Mouse (Mus musculus) liver, embryonic 16.5 days (tissue): ENCODE data around the gene Uqcrc2. TPM values are rescaled to one million over a fixed set of nuclear protein-coding genes. Genes with fewer than 3 reads are reported as not detected.

ENCODE experiments used
- ATAC-seq: fragments of 200-750 bp; cut with Nextera tagmentation; 2 replicates; pipeline ENCODE4 v1.8.0; 2017; ENCODE audit warnings: low read depth, mild to moderate bottlenecking, moderate number of reproducible peaks, moderate library complexity
- H3K27ac ChIP-seq: fragments of 300-500 bp; sonication (generic); 2 replicates; pipeline ENCODE4 v1.5.1; 2014; ENCODE audit warnings: mild to moderate bottlenecking, low read length
- H3K27me3 ChIP-seq: fragments of 300-500 bp; sonication (generic); 2 replicates; pipeline ENCODE4 v1.6.1; 2014; ENCODE audit warnings: low read depth, low read length, mixed read lengths; ENCODE audit not compliant: control insufficient read depth, insufficient read depth
- H3K36me3 ChIP-seq: fragments of 300-500 bp; sonication (generic); 2 replicates; pipeline ENCODE4 v1.6.1; 2014; ENCODE audit warnings: mild to moderate bottlenecking; ENCODE audit not compliant: control insufficient read depth, insufficient read depth
- H3K4me1 ChIP-seq: fragments of 300-500 bp; sonication (generic); 2 replicates; pipeline ENCODE4 v1.6.1; 2014; ENCODE audit warnings: low read depth, low read length, mixed read lengths; ENCODE audit not compliant: control insufficient read depth
- H3K4me2 ChIP-seq: fragments of 300-500 bp; sonication (generic); 2 replicates; pipeline ENCODE4 v1.6.1; 2014; ENCODE audit warnings: low read depth, low read length, mixed read lengths
- H3K4me3 ChIP-seq: fragments of 300-500 bp; sonication (generic); 2 replicates; pipeline ENCODE4 v1.5.1; 2014; ENCODE audit warnings: low read depth, mild to moderate bottlenecking, low read length
- H3K9ac ChIP-seq: fragments of 300-500 bp; sonication (generic); 2 replicates; pipeline ENCODE4 v1.6.1; 2014; ENCODE audit warnings: low read depth, low read length
- H3K9me3 ChIP-seq: fragments of 300-500 bp; sonication (generic); replicated peaks from 2 replicates; pipeline ENCODE4 v1.6.1; 2016; ENCODE audit warnings: low read length; ENCODE audit not compliant: control insufficient read depth
- WGBS: fragments of 180-500 bp; shearing (Covaris S2); extraction: QIAGEN DNeasy Blood & Tissue Kit; methylation state at CpG from one replicate; pipeline ENCODE4 v1.1.7; 2014; ENCODE audit not compliant: insufficient replicate concordance; 5-methylcytosine and 5-hydroxymethylcytosine counted together
- polyA plus RNA-seq: library from polyadenylated mRNA; unstranded; fragments of >200 nt; fragmentation: Nextera tagmentation; extraction: Ambion mirVana; gene quantifications from 2 replicates; pipeline ENCODE4 v1.2.1, GENCODE M21; 2015

Uqcrc2 gene
- polyA plus RNA-seq, 1 experiment from 2014 or later: 119 TPM

GRCm38 (mm10) chr7:120679023-120679422, 44.0 kb downstream of the Uqcrc2 start:
- 0 out of 2 replicates have a peak overlapping the region, but pooled peaks have one; percentile 13 for H3K9ac ChIP-seq
- no peaks in the 10 kb centered on the region for H3K36me3 ChIP-seq
- WGBS: 15% methylated on average over 8 of the region's 8 CpGs
- no peak overlapping the region for H3K27ac ChIP-seq
- H3K4me1 ChIP-seq: peaks cover 48% of the 10 kb centered on the region
- H3K4me2 ChIP-seq: peak overlapping the region; percentile 91
- H3K9me3 ChIP-seq: no peaks in the 10 kb centered on the region
- peak overlapping the region; percentile 88 for H3K4me3 ChIP-seq
- no peaks in the 10 kb centered on the region for H3K27me3 ChIP-seq
- ATAC-seq: no peak

GRCm38 (mm10) chr7:120682002-120682401, 47.0 kb downstream of the Uqcrc2 start:
- Histone ChIP-seq H3K36me3 (no peaks in the 10 kb centered on the region), H3K9ac (no peak overlapping the region), H3K4me2 (no peak overlapping the region), H3K9me3 (no peaks in the 10 kb centered on the region), H3K4me1 (peaks cover 42% of the 10 kb centered on the region), H3K27ac (no peak overlapping the region), H3K4me3 (no peak overlapping the region), H3K27me3 (no peaks in the 10 kb centered on the region)
- 29% methylated on average over 4 of the region's 4 CpGs for WGBS
- no peak for ATAC-seq

- H3K27ac ChIP-seq: no peak overlapping the region
- 64% methylated on average over 2 of the region's 2 CpGs for WGBS
- H3K9ac ChIP-seq: no peak overlapping the region
- no peaks in the 10 kb centered on the region for H3K36me3 ChIP-seq
- no peaks in the 10 kb centered on the region for H3K9me3 ChIP-seq
- H3K4me1 ChIP-seq: peaks cover 26% of the 10 kb centered on the region
- ATAC-seq: no peak
- H3K4me2 ChIP-seq: no peak overlapping the region
- no peak overlapping the region for H3K4me3 ChIP-seq
- no peaks in the 10 kb centered on the region for H3K27me3 ChIP-seq
Measured at GRCm38 (mm10) chr7:120684731-120685161, 49.8 kb downstream of the Uqcrc2 start.

- WGBS: 75% methylated on average over 6 of the region's 6 CpGs
- Histone ChIP-seq H3K9me3 (no peaks in the 10 kb centered on the region), H3K4me2 (no peak overlapping the region), H3K27ac (no peak overlapping the region), H3K27me3 (no peaks in the 10 kb centered on the region), H3K9ac (no peak overlapping the region), H3K36me3 (no peaks in the 10 kb centered on the region), H3K4me3 (no peak overlapping the region), H3K4me1 (peaks cover 24% of the 10 kb centered on the region)
- ATAC-seq: no peak
Measured at GRCm38 (mm10) chr7:120685227-120685626, 50.3 kb downstream of the Uqcrc2 start.

GRCm38 (mm10) chr7:120690634-120691033, 55.7 kb downstream of the Uqcrc2 start:
- no peak for ATAC-seq
- H3K36me3 ChIP-seq: no peaks in the 10 kb centered on the region
- 68% methylated on average over 4 of the region's 4 CpGs for whole genome bisulfite sequencing

GRCm38 (mm10) chr7:120693831-120694375, 58.9 kb downstream of the Uqcrc2 start:
- WGBS: 87% methylated on average over 5 of the region's 5 CpGs
- Histone ChIP-seq H3K9ac (no peak overlapping the region), H3K27ac (no peak overlapping the region), H3K36me3 (no peaks in the 10 kb centered on the region), H3K27me3 (no peaks in the 10 kb centered on the region), H3K4me3 (no peak overlapping the region), H3K9me3 (no peaks in the 10 kb centered on the region), H3K4me1 (peaks cover 8% of the 10 kb centered on the region), H3K4me2 (no peak overlapping the region)
- ATAC-seq: no peak

More at GRCm38 (mm10) chr7:120690634-120691033, 55.7 kb downstream of the Uqcrc2 start:
- Histone ChIP-seq H3K9ac (no peak overlapping the region), H3K4me3 (no peak overlapping the region), H3K27me3 (no peaks in the 10 kb centered on the region), H3K9me3 (no peaks in the 10 kb centered on the region), H3K27ac (no peak overlapping the region), H3K4me1 (peaks cover 4% of the 10 kb centered on the region; the same call in 1 of the 2 replicates), H3K4me2 (no peak overlapping the region)

- Histone ChIP-seq H3K4me3 (no peak overlapping the region), H3K4me1 (peaks cover 8% of the 10 kb centered on the region), H3K9ac (no peak overlapping the region), H3K4me2 (no peak overlapping the region), H3K9me3 (no peaks in the 10 kb centered on the region), H3K36me3 (no peaks in the 10 kb centered on the region), H3K27ac (no peak overlapping the region), H3K27me3 (no peaks in the 10 kb centered on the region)
- WGBS: 61% methylated on average over 6 of the region's 6 CpGs
- ATAC-seq: no peak
Measured at GRCm38 (mm10) chr7:120695196-120695595, 60.2 kb downstream of the Uqcrc2 start.

GRCm38 (mm10) chr7:120695641-120696040, 60.7 kb downstream of the Uqcrc2 start:
- Histone ChIP-seq H3K4me1 (peaks cover 8% of the 10 kb centered on the region), H3K4me3 (no peak overlapping the region), H3K27me3 (no peaks in the 10 kb centered on the region), H3K4me2 (no peak overlapping the region), H3K36me3 (no peaks in the 10 kb centered on the region), H3K27ac (no peak overlapping the region), H3K9ac (no peak overlapping the region), H3K9me3 (no peaks in the 10 kb centered on the region)
- ATAC-seq: 0 out of 2 replicates have a peak, but pooled peaks have one; percentile 19
- 20% methylated on average over 1 of the region's 1 CpGs for WGBS

GRCm38 (mm10) chr7:120696331-120696730, 61.4 kb downstream of the Uqcrc2 start:
- 77% methylated on average over 2 of the region's 2 CpGs for WGBS

More at GRCm38 (mm10) chr7:120696331-120696730, 61.4 kb downstream of the Uqcrc2 start:
- no peak for ATAC-seq
- Histone ChIP-seq H3K36me3 (no peaks in the 10 kb centered on the region), H3K9me3 (no peaks in the 10 kb centered on the region), H3K4me1 (peaks cover 8% of the 10 kb centered on the region), H3K27me3 (no peaks in the 10 kb centered on the region), H3K4me2 (no peak overlapping the region), H3K27ac (no peak overlapping the region), H3K4me3 (no peak overlapping the region), H3K9ac (no peak overlapping the region)
